ENCODE assay signal across 10 mouse cellular contexts in the genomic region with DNA sequence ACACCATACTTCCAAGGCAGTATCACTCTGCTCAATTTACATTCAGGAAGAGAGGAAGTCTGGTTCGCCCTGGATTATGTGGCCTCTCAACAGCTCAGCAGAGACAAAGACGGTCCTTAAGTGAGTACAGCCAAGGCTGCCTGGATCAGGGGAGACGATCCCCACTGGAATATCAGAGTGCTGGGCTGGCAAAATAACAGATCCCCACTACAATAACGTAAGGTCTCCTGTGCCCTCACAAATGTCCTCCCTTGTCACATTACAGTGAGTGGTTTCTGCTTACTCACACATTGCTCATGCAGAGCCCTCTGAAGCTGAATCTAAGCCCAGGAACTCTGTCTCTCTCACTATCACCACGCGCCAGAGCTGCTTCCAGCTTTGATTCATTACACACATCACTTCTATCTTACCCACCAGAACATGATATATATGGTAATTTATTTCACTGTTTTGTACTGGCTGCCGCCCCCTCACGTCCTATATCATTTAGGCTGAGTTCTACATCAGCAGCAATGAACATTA.
DNase-seq lines count a peak whose midpoint lies in the region; ATAC-seq lines count a peak whose summit lies in the region.
"Had no signal": no experiment of that assay in that cellular context is flagged by ENCODE, and none has a peak within 500 bp of the region (broad histone marks: within the 10 kb centered on the region; RNA-seq: fewer than 3 reads in every experiment).

No protein-coding gene starts in this region.

- no peaks in the 10 kb centered on the region for H3K4me1 ChIP-seq in hindbrain, embryonic 11.5 days (replicated peaks; ENCODE audit: control insufficient read depth, insufficient read depth, low read length)
- no peaks in the 10 kb centered on the region for H3K4me1 ChIP-seq in hindbrain, embryonic 10.5 days (replicated peaks)
- H3K4me1 ChIP-seq in forebrain, embryonic 15.5 days = 0 out of 2 replicates have a peak, but pooled peaks cover 3% of the 10 kb centered on the region
- no peaks in the 10 kb centered on the region for H3K4me1 ChIP-seq in intestine, embryonic 16.5 days (ENCODE audit: control insufficient read depth, insufficient read depth, low read length)

- H3K27ac ChIP-seq in hindbrain, embryonic 11.5 days (ENCODE audit: low read depth, low read length) = no peak overlapping the region
- no peak overlapping the region for H3K27ac ChIP-seq in hindbrain, embryonic 10.5 days
- no peak overlapping the region for H3K27ac ChIP-seq in forebrain, embryonic 15.5 days (replicated peaks)
- H3K27ac ChIP-seq in intestine, embryonic 16.5 days (ENCODE audit: low read length) = no peak overlapping the region

- 70% methylated on average over 8 of the region's 8 CpGs for WGBS in hindbrain, embryonic 11.5 days
- WGBS in hindbrain, embryonic 10.5 days = 77% methylated on average over 8 of the region's 8 CpGs
- WGBS in forebrain, embryonic 15.5 days = 72% methylated on average over 8 of the region's 8 CpGs
- whole genome bisulfite sequencing in intestine, embryonic 16.5 days = 53% methylated on average over 8 of the region's 8 CpGs

- H3K9ac ChIP-seq in hindbrain, embryonic 11.5 days (ENCODE audit: low read depth, low read length) = no peak overlapping the region
- H3K9ac ChIP-seq in forebrain, embryonic 15.5 days (replicated peaks) = no peak overlapping the region
- H3K9ac ChIP-seq in intestine, embryonic 16.5 days (ENCODE audit: low read depth, low read length) = no peak overlapping the region

- H3K9me3 ChIP-seq in hindbrain, embryonic 11.5 days (ENCODE audit: control insufficient read depth, low read length) = no peaks in the 10 kb centered on the region
- no peaks in the 10 kb centered on the region for H3K9me3 ChIP-seq in hindbrain, embryonic 10.5 days
- no peaks in the 10 kb centered on the region for H3K9me3 ChIP-seq in forebrain, embryonic 15.5 days
- H3K9me3 ChIP-seq in intestine, embryonic 16.5 days (ENCODE audit: control insufficient read depth, low read length) = no peaks in the 10 kb centered on the region

- ATAC-seq in hindbrain, embryonic 11.5 days (ENCODE audit: low FRiP score) = peak; percentile 66
- ATAC-seq in forebrain, embryonic 15.5 days (replicated peaks) = 0 out of 2 replicates have a peak, but pooled peaks have one; percentile 48
- ATAC-seq in intestine, embryonic 16.5 days = no peak
- ATAC-seq: inflammation-experienced regulatory T-cells, adult 6 months had no signal

- H3K4me3 ChIP-seq in hindbrain, embryonic 11.5 days (ENCODE audit: low read depth, low read length) = no peak overlapping the region
- H3K4me3 ChIP-seq in hindbrain, embryonic 10.5 days = no peak overlapping the region
- H3K4me3 ChIP-seq in forebrain, embryonic 15.5 days = no peak overlapping the region
- no peak overlapping the region for H3K4me3 ChIP-seq in intestine, embryonic 16.5 days (ENCODE audit: low read length)

- no peaks in the 10 kb centered on the region for H3K36me3 ChIP-seq in hindbrain, embryonic 11.5 days (ENCODE audit: control insufficient read depth, insufficient read depth, low read length)
- H3K36me3 ChIP-seq in hindbrain, embryonic 10.5 days = no peaks in the 10 kb centered on the region
- no peaks in the 10 kb centered on the region for H3K36me3 ChIP-seq in forebrain, embryonic 15.5 days
- no peaks in the 10 kb centered on the region for H3K36me3 ChIP-seq in intestine, embryonic 16.5 days (ENCODE audit: control insufficient read depth, insufficient read depth, low read length)

- H3K4me2 ChIP-seq in hindbrain, embryonic 11.5 days (replicated peaks; ENCODE audit: low read depth, low read length) = no peak overlapping the region
- H3K4me2 ChIP-seq in forebrain, embryonic 15.5 days (replicated peaks) = no peak overlapping the region
- H3K4me2 ChIP-seq in intestine, embryonic 16.5 days (ENCODE audit: low read depth, low read length) = no peak overlapping the region

- DNase-seq in hindbrain, embryonic 11.5 days (ENCODE audit: low spot score) = peak; percentile 7
- no peak for DNase-seq in hindbrain, embryonic 10.5 days (ENCODE audit: low spot score)
- peak; percentile 26 to 67 for DNase-seq in left cerebral cortex, adult 9 months (ENCODE audit: low spot score in 2 of 2)
- DNase-seq in retina, postnatal 1 day = peak; percentile 3
- DNase-seq in ovary, postnatal 14 days (ENCODE audit: low spot score) = no peak
- no peak for DNase-seq in thymus, postnatal 36 days
- DNase-seq: lung, adult 2 months had no signal

- no peaks in the 10 kb centered on the region for H3K27me3 ChIP-seq in hindbrain, embryonic 11.5 days (ENCODE audit: control insufficient read depth, insufficient read depth, low read length)
- H3K27me3 ChIP-seq in hindbrain, embryonic 10.5 days (ENCODE audit: insufficient read depth, poor library complexity, severe bottlenecking) = no peaks in the 10 kb centered on the region
- H3K27me3 ChIP-seq in forebrain, embryonic 15.5 days = no peaks in the 10 kb centered on the region
- H3K27me3 ChIP-seq in intestine, embryonic 16.5 days (replicated peaks; ENCODE audit: control insufficient read depth, insufficient read depth, low read length) = no peaks in the 10 kb centered on the region

Comparison
In these comparisons a context has a peak if more than half of its experiments do, and no peak if none do; other contexts are left out.
1. DNase-seq: peak in hindbrain, embryonic 11.5 days (single experiment), left cerebral cortex, adult 9 months (2 of 2) and retina, postnatal 1 day (single experiment); none in hindbrain, embryonic 10.5 days (single experiment), ovary, postnatal 14 days (single experiment) and thymus, postnatal 36 days (0 of 2).